Comparison of ENCODE assay signal across 21 mouse cellular contexts in genomic region chr1:90240287-90240686, GRCm38 (mm10). TPM values are rescaled to one million over a fixed set of nuclear protein-coding genes. Genes with fewer than 3 reads are reported as not detected.
DNase-seq lines count a peak whose midpoint lies in the region; ATAC-seq and TF ChIP-seq lines count a peak whose summit lies in the region.
"Had no signal": no experiment of that assay in that cellular context is flagged by ENCODE, and none has a peak within 500 bp of the region (broad histone marks: within the 10 kb centered on the region; RNA-seq: fewer than 3 reads in every experiment).

No protein-coding gene starts in this region.

- DNase-seq in heart, postnatal 14 days, result no peak
- DNase-seq in liver, embryonic 14.5 days (ENCODE audit: low read depth in 3 of 3, low spot score in 3 of 3), result peak; percentile 20 to 51 (median 44)
- no peak for DNase-seq in kidney, postnatal 14 days
- DNase-seq in left cerebral cortex, adult 11 months (ENCODE audit: low spot score), result no peak
- DNase-seq: cerebellum, postnatal 10 days; kidney, adult 9 months; lung, adult 18-20 months; midbrain, embryonic 14.5 days; retina, postnatal 1 day; right cerebral cortex, postnatal 4 days; thymus, postnatal 14 days had no signal

- intact Hi-C loops in heart, postnatal 14 days (cut with DNase I), result no loop called here

- H3K9ac ChIP-seq in heart, embryonic 13.5 days, result no peak overlapping the region
- peak overlapping the region; percentile 50 for H3K9ac ChIP-seq in liver, embryonic 14.5 days (replicated peaks)
- no peak overlapping the region for H3K9ac ChIP-seq in stomach, embryonic 15.5 days
- H3K9ac ChIP-seq: forebrain, embryonic 15.5 days had no signal

- TF ChIP-seq CTCF in liver, embryonic 14.5 days (IDR thresholded peaks at IDR 0.05; ENCODE audit: low read depth), result no peak

- H3K9me3 ChIP-seq in heart, embryonic 13.5 days, result 0 out of 2 replicates have a peak, but pooled peaks cover 3% of the 10 kb centered on the region
- no peaks in the 10 kb centered on the region for H3K9me3 ChIP-seq in liver, embryonic 14.5 days (ENCODE audit: control insufficient read depth, low read length)
- H3K9me3 ChIP-seq in stomach, embryonic 15.5 days, result no peaks in the 10 kb centered on the region
- H3K9me3 ChIP-seq: forebrain, embryonic 15.5 days had no signal

- 28% methylated on average over 4 of the region's 4 CpGs for WGBS in heart, embryonic 13.5 days
- 8% methylated on average over 4 of the region's 4 CpGs for WGBS in liver, embryonic 14.5 days (ENCODE audit: insufficient replicate concordance)
- 67% methylated on average over 4 of the region's 4 CpGs for WGBS in stomach, embryonic 15.5 days

- H3K27ac ChIP-seq in heart, embryonic 13.5 days (replicated peaks), result peak overlapping the region; percentile 56; the same call in 1 of the 2 replicates
- peak overlapping the region; percentile 66 for H3K27ac ChIP-seq in liver, embryonic 14.5 days
- no peak overlapping the region for H3K27ac ChIP-seq in stomach, embryonic 15.5 days
- H3K27ac ChIP-seq: forebrain, embryonic 15.5 days; macrophage had no signal

- H3K4me2 ChIP-seq in heart, embryonic 13.5 days, result peak overlapping the region; percentile 18; the same call in 1 of the 2 replicates
- H3K4me2 ChIP-seq in liver, embryonic 14.5 days (ENCODE audit: low read depth), result no peak overlapping the region
- H3K4me2 ChIP-seq in stomach, embryonic 15.5 days, result no peak overlapping the region
- H3K4me2 ChIP-seq: forebrain, embryonic 15.5 days had no signal

- peaks cover 43% of the 10 kb centered on the region for H3K4me1 ChIP-seq in heart, embryonic 13.5 days
- H3K4me1 ChIP-seq in liver, embryonic 14.5 days (replicated peaks; ENCODE audit: control insufficient read depth in 2 of 2, insufficient read depth in 2 of 2, low read length in 1 of 2), result peaks cover 44 to 49% of the 10 kb centered on the region in 2 experiments
- H3K4me1 ChIP-seq in stomach, embryonic 15.5 days, result no peaks in the 10 kb centered on the region
- H3K4me1 ChIP-seq: forebrain, embryonic 15.5 days had no signal

- H3K4me3 ChIP-seq in heart, embryonic 13.5 days, result no peak overlapping the region
- no peak overlapping the region for H3K4me3 ChIP-seq in liver, embryonic 14.5 days (ENCODE audit: insufficient read depth in 1 of 2, low read depth in 2 of 2, low read length in 2 of 2)
- no peak overlapping the region for H3K4me3 ChIP-seq in stomach, embryonic 15.5 days (replicated peaks)
- H3K4me3 ChIP-seq: forebrain, embryonic 15.5 days had no signal

- ATAC-seq in heart, embryonic 13.5 days (ENCODE audit: extremely low read depth, insufficient number of reproducible peaks, low FRiP score, low TSS enrichment), result peak; percentile 83
- ATAC-seq in erythroid progenitor cell, adult 5-6 weeks (replicated peaks; ENCODE audit: low FRiP score, poor library complexity, severe bottlenecking), result peak; percentile 78
- ATAC-seq in liver, embryonic 14.5 days (ENCODE audit: insufficient read depth), result peak; percentile 85
- ATAC-seq in stomach, embryonic 15.5 days (ENCODE audit: insufficient read depth, low FRiP score, low read depth), result peak; percentile 75; the same call in 1 of the 2 replicates
- ATAC-seq: activated CD4-positive, CD25-positive, alpha-beta regulatory T cell, adult 4 months; forebrain, embryonic 15.5 days; inflammation-experienced regulatory T-cells, adult 6 months; Patski had no signal

- no peaks in the 10 kb centered on the region for H3K36me3 ChIP-seq in heart, embryonic 13.5 days
- H3K36me3 ChIP-seq in liver, embryonic 14.5 days (replicated peaks; ENCODE audit: control insufficient read depth, insufficient read depth, low read depth), result no peaks in the 10 kb centered on the region
- no peaks in the 10 kb centered on the region for H3K36me3 ChIP-seq in stomach, embryonic 15.5 days
- H3K36me3 ChIP-seq: forebrain, embryonic 15.5 days had no signal

- TF ChIP-seq EP300 in liver, embryonic 14.5 days (IDR thresholded peaks at IDR 0.05; ENCODE audit: low read depth), result peak; percentile 63

- no peaks in the 10 kb centered on the region for H3K27me3 ChIP-seq in heart, embryonic 13.5 days (replicated peaks)
- peaks cover 5% of the 10 kb centered on the region; the same call in 1 of the 2 replicates for H3K27me3 ChIP-seq in liver, embryonic 14.5 days (ENCODE audit: control insufficient read depth, insufficient read depth, low read length)
- no peaks in the 10 kb centered on the region for H3K27me3 ChIP-seq in stomach, embryonic 15.5 days (replicated peaks)
- H3K27me3 ChIP-seq: forebrain, embryonic 15.5 days; Patski had no signal

RNA-seq across cellular contexts. Expression of gene Ackr3, which starts 36.5 kb away (rescaled TPM):
- polyA plus RNA-seq in heart, embryonic 13.5 days (2015; fragmentation: Nextera tagmentation; extraction: Ambion mirVana), result 38.3 and 38.5 TPM in 2 replicates
- total RNA-seq in heart, postnatal 14 days (2021), result 10 to 100 TPM; 53.0 to 62.6 TPM
- 1.1 TPM in 1 of 2 replicates, not detected in the other for total RNA-seq in erythroid progenitor cell, adult 5-6 weeks (2015; ENCODE audit: low replicate concordance)
- total RNA-seq in erythroid progenitor cell, adult 5-6 weeks (2017; ENCODE audit: low replicate concordance), result not detected in 2 replicates
- 3.3 and 3.7 TPM in 2 replicates for polyA plus RNA-seq in liver, embryonic 14.5 days (2012; rRNA removed)
- 1.9 and 2.1 TPM in 2 replicates for polyA plus RNA-seq in liver, embryonic 14.5 days (2014; fragmentation: Nextera tagmentation; extraction: Ambion mirVana)
- polyA plus RNA-seq in stomach, embryonic 15.5 days (2015; fragmentation: Nextera tagmentation; extraction: Ambion mirVana), result 18.2 and 22.6 TPM in 2 replicates
- total RNA-seq: granulocyte monocyte progenitor cell, adult 5-6 weeks; neutrophil, adult 5-6 weeks had no signal
- polyA plus RNA-seq: macrophage had no signal

Comparison
In these comparisons a context has a peak if more than half of its experiments do, and no peak if none do; other contexts are left out.
1. DNase-seq: peak in liver, embryonic 14.5 days (3 of 3); none in heart, postnatal 14 days (0 of 2), kidney, postnatal 14 days (single experiment) and left cerebral cortex, adult 11 months (single experiment).
2. Peak in every context shown above with its lines, with median percentiles within 50 percentile points of each other: ATAC-seq.